Mouse (Mus musculus) hindbrain, embryonic 12.5 days (tissue): ENCODE measurements at regions not wholly inside any gene's neighbourhood (a gene's known extent, or its start where the extent isn't known, plus 50 kb on each side); places are given as distances from the start of the nearest gene placed in this dataset.

Experiments used
- ATAC-seq: fragments of 200-750 bp; cut with Nextera tagmentation; 2 replicates; pipeline ENCODE4 v1.8.0; 2017; ENCODE audit warnings: moderate TSS enrichment; ENCODE audit not compliant: low FRiP score
- H3K27ac ChIP-seq: fragments of 300-500 bp; sonication (generic); 2 replicates; pipeline ENCODE4 v1.5.1; 2016; ENCODE audit warnings: mild to moderate bottlenecking
- H3K27me3 ChIP-seq: fragments of 300-500 bp; sonication (generic); 2 replicates; pipeline ENCODE4 v1.6.1; 2016; ENCODE audit warnings: mild to moderate bottlenecking
- H3K36me3 ChIP-seq: fragments of 300-500 bp; sonication (generic); 2 replicates; pipeline ENCODE4 v1.6.1; 2016; ENCODE audit warnings: mild to moderate bottlenecking
- H3K4me1 ChIP-seq: fragments of 300-500 bp; sonication (generic); 2 replicates; pipeline ENCODE4 v1.6.1; 2016
- H3K4me2 ChIP-seq: fragments of 300-500 bp; sonication (generic); replicated peaks from 2 replicates; pipeline ENCODE4 v1.6.1; 2016; ENCODE audit warnings: mild to moderate bottlenecking
- H3K4me3 ChIP-seq: fragments of 300-500 bp; sonication (generic); 2 replicates; pipeline ENCODE4 v1.5.1; 2016; ENCODE audit warnings: mild to moderate bottlenecking
- H3K9ac ChIP-seq: fragments of 300-500 bp; sonication (generic); 2 replicates; pipeline ENCODE4 v1.6.1; 2016; ENCODE audit warnings: mild to moderate bottlenecking, moderate library complexity
- H3K9me3 ChIP-seq: fragments of 300-500 bp; sonication (generic); replicated peaks from 2 replicates; pipeline ENCODE4 v1.6.1; 2016; ENCODE audit warnings: mild to moderate bottlenecking
- WGBS: fragments of 180-500 bp; shearing (Covaris S2); methylation state at CpG from one replicate; pipeline ENCODE4 v1.1.7; 2016; 5-methylcytosine and 5-hydroxymethylcytosine counted together

GRCm38 (mm10) chr11:117059120-117059519 lies 55.8 kb upstream of the Sec14l1 start:
- Histone ChIP-seq H3K27me3 (peaks cover 9% of the 10 kb centered on the region; the same call in 1 of the 2 replicates), H3K27ac (peak overlapping the region; percentile 87), H3K4me3 (no peak overlapping the region), H3K9ac (no peak overlapping the region), H3K4me2 (no peak overlapping the region), H3K36me3 (no peaks in the 10 kb centered on the region), H3K9me3 (no peaks in the 10 kb centered on the region), H3K4me1 (peaks cover 42% of the 10 kb centered on the region)
- WGBS, result 64% methylated on average over 8 of the region's 8 CpGs
- ATAC-seq, result no peak

DNA sequence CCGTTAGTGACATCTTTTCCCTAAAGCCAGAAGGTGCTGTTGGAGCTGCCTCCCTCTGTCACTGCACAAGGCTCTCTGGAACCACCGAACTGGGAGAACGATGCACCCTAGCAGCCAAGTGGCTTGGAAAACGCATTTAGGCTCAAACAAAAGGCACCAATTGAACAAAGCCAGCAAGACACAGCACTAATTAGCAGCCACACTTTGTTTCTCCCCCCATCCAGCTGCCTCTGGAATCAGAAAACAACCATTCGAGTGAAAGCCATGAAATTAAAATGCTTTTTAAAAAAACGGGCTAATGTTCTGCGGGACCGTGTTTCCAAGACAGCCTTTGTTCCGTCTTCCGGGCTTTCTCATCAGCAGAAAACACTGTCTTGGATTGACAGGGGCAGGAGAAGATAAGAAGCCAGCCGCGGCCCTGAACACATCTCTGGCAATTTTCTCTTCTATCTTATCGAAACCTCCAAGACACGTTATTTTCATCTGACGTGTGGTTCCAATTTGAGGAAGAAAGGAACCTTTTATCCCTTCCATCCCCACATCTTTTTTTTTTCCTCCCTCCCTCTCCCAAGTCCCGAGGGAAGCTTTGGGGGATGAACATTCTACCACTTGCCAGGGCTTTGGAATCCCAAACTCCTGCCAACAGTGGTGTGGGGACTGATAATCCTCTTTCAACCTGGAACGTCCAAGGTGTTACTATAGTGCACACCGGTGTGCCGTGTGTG lies 54.8 kb upstream of the Sec14l1 start:
- H3K4me1 ChIP-seq, result peaks cover 42% of the 10 kb centered on the region
- H3K27me3 ChIP-seq, result peaks cover 9% of the 10 kb centered on the region; the same call in 1 of the 2 replicates
- H3K9ac ChIP-seq, result no peak overlapping the region
- H3K4me2 ChIP-seq, result peak overlapping the region; percentile 36
- peak overlapping the region; percentile 87 for H3K27ac ChIP-seq
- 0 out of 2 replicates have a peak, but pooled peaks have one; percentile 16 for ATAC-seq
- H3K36me3 ChIP-seq, result no peaks in the 10 kb centered on the region
- H3K9me3 ChIP-seq, result no peaks in the 10 kb centered on the region
- WGBS, result 5% methylated on average over 19 of the region's 19 CpGs
- no peak overlapping the region for H3K4me3 ChIP-seq

- Histone ChIP-seq H3K27ac (peak overlapping the region; percentile 87), H3K9ac (no peak overlapping the region)
These were observed 54.1 kb upstream of the Sec14l1 start for GRCm38 (mm10) chr11:117060706-117061337.

GRCm38 (mm10) chr11:117062772-117063499 lies 52.0 kb upstream of the Sec14l1 start:
- peak overlapping the region; percentile 82 for H3K27ac ChIP-seq
- WGBS, result 26% methylated on average over 14 of the region's 14 CpGs
- ATAC-seq, result peak; percentile 55
- no peaks in the 10 kb centered on the region for H3K9me3 ChIP-seq
- H3K4me3 ChIP-seq, result no peak overlapping the region
- H3K36me3 ChIP-seq, result no peaks in the 10 kb centered on the region
- H3K4me1 ChIP-seq, result peaks cover 37% of the 10 kb centered on the region
- no peak overlapping the region for H3K9ac ChIP-seq
- H3K27me3 ChIP-seq, result peaks cover 9% of the 10 kb centered on the region; the same call in 1 of the 2 replicates
- no peak overlapping the region; the same call in 1 of the 2 replicates for H3K4me2 ChIP-seq

More at GRCm38 (mm10) chr11:117060706-117061337, 54.1 kb upstream of the Sec14l1 start:
- no peak for ATAC-seq
- H3K4me3 ChIP-seq, result no peak overlapping the region
- H3K4me1 ChIP-seq, result peaks cover 42% of the 10 kb centered on the region
- no peaks in the 10 kb centered on the region for H3K9me3 ChIP-seq
- no peaks in the 10 kb centered on the region for H3K36me3 ChIP-seq
- H3K4me2 ChIP-seq, result peak overlapping the region; percentile 36
- H3K27me3 ChIP-seq, result peaks cover 9% of the 10 kb centered on the region; the same call in 1 of the 2 replicates
- 24% methylated on average over 9 of the region's 9 CpGs for WGBS
